Mouse (Mus musculus) MEL (cell line): ENCODE measurements around the gene Naglu. TPM values are rescaled to one million over a fixed set of nuclear protein-coding genes. Genes with fewer than 3 reads are reported as not detected.
A peak's percentile ranks its signal among the peaks of the same experiment; 100 is the strongest.

Source experiments
- DNase-seq: peaks from one replicate; pipeline ENCODE4 v3.0.0; 2011; ENCODE audit warnings: low read depth, low spot score
- H3K27ac ChIP-seq: 2 replicates; pipeline ENCODE4 v1.5.1; 2012; ENCODE audit warnings: low read depth, mild to moderate bottlenecking, control low read depth, low read length, moderate library complexity; ENCODE audit not compliant: control insufficient read depth
- H3K27me3 ChIP-seq, 2 experiments: fragments of 150-350 bp in 1 of 2; sonication (generic) in 1 of 2; 2 replicates each; pipeline ENCODE4 v1.6.1; 2012; ENCODE audit warnings: low read length in 2 of 2, mild to moderate bottlenecking in 2 of 2, improper control_type of control experiment in 1 of 2, moderate library complexity in 1 of 2; ENCODE audit not compliant: insufficient read depth in 2 of 2, control insufficient read depth in 1 of 2
- H3K36me3 ChIP-seq, 2 experiments: 2 replicates each; pipeline ENCODE4 v1.6.1; 2012 to 2014; ENCODE audit warnings: low read length in 2 of 2, improper control_type of control experiment in 1 of 2, inconsistent platforms in 1 of 2, mild to moderate bottlenecking in 1 of 2; ENCODE audit not compliant: insufficient read depth in 2 of 2, control insufficient read depth in 1 of 2
- H3K4me1 ChIP-seq, 2 experiments: fragments of 150-350 bp in 1 of 2; sonication (generic) in 1 of 2; 2 replicates each; pipeline ENCODE4 v1.6.1; 2012; ENCODE audit warnings: low read length in 2 of 2, improper control_type of control experiment in 1 of 2, mild to moderate bottlenecking in 1 of 2; ENCODE audit not compliant: insufficient read depth in 2 of 2, control insufficient read depth in 1 of 2
- H3K4me3 ChIP-seq, 2 experiments: fragments of 150-350 bp in 1 of 2; sonication (generic) in 1 of 2; 2 replicates each; pipeline ENCODE4 v1.5.1; 2012; ENCODE audit warnings: low read depth in 2 of 2, low read length in 2 of 2, mild to moderate bottlenecking in 2 of 2, moderate library complexity in 2 of 2, control low read depth in 1 of 2, improper control_type of control experiment in 1 of 2; ENCODE audit not compliant: control insufficient read depth in 1 of 2, insufficient read depth in 1 of 2
- H3K79me2 ChIP-seq: 2 replicates; pipeline ENCODE4 v1.6.1; 2012; ENCODE audit warnings: mild to moderate bottlenecking, low read length, moderate library complexity; ENCODE audit not compliant: control insufficient read depth, poor library complexity, insufficient read depth
- H3K9ac ChIP-seq: 2 replicates; pipeline ENCODE4 v1.6.1; 2012; ENCODE audit warnings: low read depth, mild to moderate bottlenecking, control low read depth, low read length, moderate library complexity; ENCODE audit not compliant: control insufficient read depth, poor library complexity, severe bottlenecking
- H3K9me3 ChIP-seq: fragments of 150-350 bp; sonication (generic); replicated peaks from 2 replicates; pipeline ENCODE4 v1.6.1; 2012; ENCODE audit warnings: mild to moderate bottlenecking, low read length, improper control_type of control experiment, moderate library complexity; ENCODE audit not compliant: insufficient read depth
- CHD1 ChIP-seq: IDR thresholded peaks from 2 replicates; pipeline ENCODE4 v1.6.1; 2012; ENCODE audit warnings: low read depth, mild to moderate bottlenecking, inconsistent platforms, low read length, improper control_type of control experiment
- CHD2 ChIP-seq: IDR thresholded peaks from 2 replicates; pipeline ENCODE4 v1.6.1; 2011; ENCODE audit warnings: low read length, improper control_type of control experiment
- CTCF ChIP-seq, 3 experiments: IDR thresholded peaks in 2 of 3; conservative IDR thresholded peaks in 1 of 3; 2 replicates each; pipeline ENCODE4 v1.5.1; 2011 to 2012; ENCODE audit warnings: low read length in 3 of 3, low read depth in 2 of 3, mild to moderate bottlenecking in 2 of 3, improper control_type of control experiment in 1 of 3, inconsistent platforms in 1 of 3, mixed read lengths in 1 of 3, moderate library complexity in 1 of 3; ENCODE audit not compliant: control insufficient read depth in 1 of 3, insufficient read depth in 1 of 3, poor library complexity in 1 of 3, severe bottlenecking in 1 of 3
- E2F4 ChIP-seq: IDR thresholded peaks from 2 replicates; pipeline ENCODE4 v1.6.1; 2011; ENCODE audit warnings: low read depth, low read length, improper control_type of control experiment, borderline replicate concordance
- ELF1 ChIP-seq: IDR thresholded peaks from 2 replicates; pipeline ENCODE4 v1.6.1; 2014; ENCODE audit warnings: low read depth, mild to moderate bottlenecking, inconsistent platforms, low read length, improper control_type of control experiment, moderate library complexity
- EP300 ChIP-seq, 2 experiments: IDR thresholded peaks; 2 replicates each; pipeline ENCODE4 v1.6.1; 2011; ENCODE audit warnings: improper control_type of control experiment in 2 of 2, low read length in 2 of 2, low read depth in 1 of 2, mild to moderate bottlenecking in 1 of 2
- HCFC1 ChIP-seq: IDR thresholded peaks from 2 replicates; pipeline ENCODE4 v1.6.1; 2012; ENCODE audit warnings: low read depth, mild to moderate bottlenecking, inconsistent platforms, low read length, improper control_type of control experiment, moderate library complexity
- JUND ChIP-seq: IDR thresholded peaks from 2 replicates; pipeline ENCODE4 v1.6.1; 2011; ENCODE audit warnings: low read depth, mild to moderate bottlenecking, improper control_type of control experiment, low read length
- KAT2A ChIP-seq: conservative IDR thresholded peaks from 2 replicates; pipeline ENCODE4 v1.6.1; 2012; ENCODE audit warnings: low read depth, low read length, improper control_type of control experiment, inconsistent platforms
- MAFK ChIP-seq: IDR thresholded peaks from 2 replicates; pipeline ENCODE4 v1.6.1; 2011; ENCODE audit warnings: low read depth, mild to moderate bottlenecking, low read length, improper control_type of control experiment, borderline replicate concordance
- MAZ ChIP-seq: IDR thresholded peaks from 2 replicates; pipeline ENCODE4 v1.6.1; 2012; ENCODE audit warnings: low read depth, mild to moderate bottlenecking, inconsistent platforms, low read length, improper control_type of control experiment
- MXI1 ChIP-seq: IDR thresholded peaks from 2 replicates; pipeline ENCODE4 v1.6.1; 2011; ENCODE audit warnings: mild to moderate bottlenecking, low read depth, low read length, improper control_type of control experiment
- MYB ChIP-seq: IDR thresholded peaks from 2 replicates; pipeline ENCODE4 v1.6.1; 2011; ENCODE audit warnings: mild to moderate bottlenecking, low read depth, low read length, improper control_type of control experiment
- MYC ChIP-seq: IDR thresholded peaks from 2 replicates; pipeline ENCODE4 v1.6.1; 2011; ENCODE audit warnings: low read depth, mild to moderate bottlenecking, low read length, improper control_type of control experiment, moderate library complexity
- POLR2A ChIP-seq, 2 experiments: IDR thresholded peaks; 2 replicates each; pipeline ENCODE4 v1.6.1; 2011 to 2012; ENCODE audit warnings: low read length in 2 of 2, mild to moderate bottlenecking in 2 of 2, control low read depth in 1 of 2, improper control_type of control experiment in 1 of 2, low read depth in 1 of 2, moderate library complexity in 1 of 2; ENCODE audit not compliant: control insufficient read depth in 1 of 2, insufficient read depth in 1 of 2, poor library complexity in 1 of 2
- POLR2AphosphoS2 ChIP-seq: IDR thresholded peaks from 2 replicates; pipeline ENCODE4 v1.6.1; 2011; ENCODE audit warnings: low read length, improper control_type of control experiment
- POLR2AphosphoS5 ChIP-seq: IDR thresholded peaks from 2 replicates; pipeline ENCODE4 v1.6.1; 2012; ENCODE audit warnings: low read depth, borderline replicate concordance, mild to moderate bottlenecking, inconsistent platforms, low read length, moderate library complexity, mixed read lengths
- RAD21 ChIP-seq: IDR thresholded peaks from 2 replicates; pipeline ENCODE4 v1.6.1; 2011; ENCODE audit warnings: mild to moderate bottlenecking, low read depth, low read length, improper control_type of control experiment
- RCOR1 ChIP-seq: IDR thresholded peaks from 2 replicates; pipeline ENCODE4 v1.6.1; 2012; ENCODE audit warnings: low read depth, mild to moderate bottlenecking, inconsistent platforms, low read length, improper control_type of control experiment
- SMC3 ChIP-seq: IDR thresholded peaks from 2 replicates; pipeline ENCODE4 v1.6.1; 2011; ENCODE audit warnings: low read depth, low read length, improper control_type of control experiment
- TAL1 ChIP-seq: IDR thresholded peaks from 2 replicates; pipeline ENCODE4 v1.6.1; 2012; ENCODE audit warnings: mild to moderate bottlenecking, inconsistent platforms, low read length, moderate library complexity, mixed read lengths
- TBP ChIP-seq: IDR thresholded peaks from 2 replicates; pipeline ENCODE4 v1.8.0; 2011; ENCODE audit warnings: low read depth, low read length, improper control_type of control experiment
- TCF12 ChIP-seq: IDR thresholded peaks from 2 replicates; pipeline ENCODE4 v1.6.1; 2014; ENCODE audit warnings: low read depth, mild to moderate bottlenecking, inconsistent platforms, low read length, improper control_type of control experiment, moderate library complexity
- UBTF ChIP-seq: IDR thresholded peaks from 2 replicates; pipeline ENCODE4 v1.6.1; 2012; ENCODE audit warnings: low read depth, mild to moderate bottlenecking, inconsistent platforms, low read length, improper control_type of control experiment, moderate library complexity, borderline replicate concordance; ENCODE audit not compliant: insufficient read depth
- USF1 ChIP-seq: IDR thresholded peaks from 2 replicates; pipeline ENCODE4 v1.6.1; 2014; ENCODE audit warnings: low read depth, mild to moderate bottlenecking, inconsistent platforms, low read length, improper control_type of control experiment, moderate library complexity
- ZMIZ1 ChIP-seq: IDR thresholded peaks from 2 replicates; pipeline ENCODE4 v1.6.1; 2012; ENCODE audit warnings: low read depth, mild to moderate bottlenecking, inconsistent platforms, low read length, improper control_type of control experiment, moderate library complexity
- polyA plus RNA-seq, 2 experiments: library from polyadenylated mRNA; stranded (reverse) in 1 of 2; unstranded in 1 of 2; fragments of >175 nt in 1 of 2; fragments of >200 nt in 1 of 2; gene quantifications; 2 replicates each; pipeline versions ENCODE4 v1.2.1 to v1.2.4; 2012; ENCODE audit warnings: low replicate concordance in 2 of 2, low read depth in 1 of 2; ENCODE audit not compliant: insufficient read length in 2 of 2, insufficient read depth in 1 of 2, missing spikeins in 1 of 2
- total RNA-seq: library from RNA; depleted of rRNA; stranded (reverse); fragments of 300-350 nt; gene quantifications from 2 replicates; pipeline ENCODE4 v1.2.3, GENCODE M21; 2012

The Naglu gene
- total and polyA plus RNA-seq, 3 experiments = 1.5 to 3.1 TPM; not detected in 1

- no peak for TF ChIP-seq TCF12
- TF ChIP-seq CTCF (IDR thresholded peaks at IDR 0.05 in 2 of 3, conservative IDR thresholded peaks at IDR 0.05 in 1 of 3; ENCODE audit: control insufficient read depth in 1 of 3, insufficient read depth in 1 of 3, low read depth in 2 of 3, low read length in 3 of 3, poor library complexity in 1 of 3, severe bottlenecking in 1 of 3) = peak; percentile 70 to 87 (median 83)
- TF ChIP-seq POLR2A (IDR thresholded peaks at IDR 0.05; ENCODE audit: control insufficient read depth in 1 of 2, insufficient read depth in 1 of 2, low read depth in 1 of 2, low read length in 2 of 2, poor library complexity in 1 of 2) = no peak
- TF ChIP-seq MYC = 0 out of 2 replicates have a peak, but pooled peaks have one; percentile 45
- TF ChIP-seq JUND = no peak
- peak; percentile 84 for TF ChIP-seq RAD21
- no peak for TF ChIP-seq MXI1
- no peak for TF ChIP-seq ZMIZ1
- TF ChIP-seq CHD1 = no peak
These were observed 15.8 kb upstream of the Naglu start (continued) for GRCm38 (mm10) chr11:101053974-101054373.

GRCm38 (mm10) chr11:101055418-101055817 lies 14.4 kb upstream of the Naglu start:
- H3K4me1 ChIP-seq = no peaks in the 10 kb centered on the region

GRCm38 (mm10) chr11:101056885-101057284 lies 12.9 kb upstream of the Naglu start:
- Histone ChIP-seq H3K4me3 (no peak overlapping the region), H3K9ac (no peak overlapping the region), H3K27me3 (no peaks in the 10 kb centered on the region), H3K4me1 (no peaks in the 10 kb centered on the region), H3K27ac (no peak overlapping the region), H3K9me3 (no peaks in the 10 kb centered on the region), H3K36me3 (no peaks in the 10 kb centered on the region), H3K79me2 (no peaks in the 10 kb centered on the region)
- TF ChIP-seq ELF1 (no peak), HCFC1 (no peak), KAT2A (no peak), MYB (no peak), SMC3 (no peak), MAFK (no peak), USF1 (no peak), UBTF (no peak), RCOR1 (no peak), E2F4 (no peak)
- no peak for DNase-seq

More at GRCm38 (mm10) chr11:101055418-101055817, 14.4 kb upstream of the Naglu start:
- Histone ChIP-seq H3K9ac (no peak overlapping the region), H3K27ac (no peak overlapping the region), H3K4me3 (no peak overlapping the region), H3K9me3 (no peaks in the 10 kb centered on the region), H3K36me3 (no peaks in the 10 kb centered on the region), H3K27me3 (no peaks in the 10 kb centered on the region), H3K79me2 (no peaks in the 10 kb centered on the region)
- TF ChIP-seq KAT2A (no peak), POLR2A (IDR thresholded peaks at IDR 0.05; ENCODE audit: control insufficient read depth in 1 of 2, insufficient read depth in 1 of 2, low read depth in 1 of 2, low read length in 2 of 2, poor library complexity in 1 of 2) (no peak), TCF12 (no peak), POLR2AphosphoS2 (no peak), MAZ (no peak), HCFC1 (no peak), TBP (no peak), CHD2 (no peak), EP300 (IDR thresholded peaks at IDR 0.05; ENCODE audit: low read depth in 1 of 2, low read length in 2 of 2) (no peak), ZMIZ1 (no peak), USF1 (no peak), SMC3 (no peak), MYB (no peak), RCOR1 (no peak), TAL1 (no peak), RAD21 (no peak), CTCF (IDR thresholded peaks at IDR 0.05 in 2 of 3, conservative IDR thresholded peaks at IDR 0.05 in 1 of 3; ENCODE audit: control insufficient read depth in 1 of 3, insufficient read depth in 1 of 3, low read depth in 2 of 3, low read length in 3 of 3, poor library complexity in 1 of 3, severe bottlenecking in 1 of 3) (no peak), POLR2AphosphoS5 (no peak)
- no peak for DNase-seq
